Mouse (Mus musculus) B cell, adult 2 months (primary cell): Measurements from ENCODE around the gene Acvr1b.

Experiments
- DNase-seq, 2 experiments: peaks; one replicate each; pipeline ENCODE4 v3.0.0; 2022

Gene Acvr1b

DNA sequence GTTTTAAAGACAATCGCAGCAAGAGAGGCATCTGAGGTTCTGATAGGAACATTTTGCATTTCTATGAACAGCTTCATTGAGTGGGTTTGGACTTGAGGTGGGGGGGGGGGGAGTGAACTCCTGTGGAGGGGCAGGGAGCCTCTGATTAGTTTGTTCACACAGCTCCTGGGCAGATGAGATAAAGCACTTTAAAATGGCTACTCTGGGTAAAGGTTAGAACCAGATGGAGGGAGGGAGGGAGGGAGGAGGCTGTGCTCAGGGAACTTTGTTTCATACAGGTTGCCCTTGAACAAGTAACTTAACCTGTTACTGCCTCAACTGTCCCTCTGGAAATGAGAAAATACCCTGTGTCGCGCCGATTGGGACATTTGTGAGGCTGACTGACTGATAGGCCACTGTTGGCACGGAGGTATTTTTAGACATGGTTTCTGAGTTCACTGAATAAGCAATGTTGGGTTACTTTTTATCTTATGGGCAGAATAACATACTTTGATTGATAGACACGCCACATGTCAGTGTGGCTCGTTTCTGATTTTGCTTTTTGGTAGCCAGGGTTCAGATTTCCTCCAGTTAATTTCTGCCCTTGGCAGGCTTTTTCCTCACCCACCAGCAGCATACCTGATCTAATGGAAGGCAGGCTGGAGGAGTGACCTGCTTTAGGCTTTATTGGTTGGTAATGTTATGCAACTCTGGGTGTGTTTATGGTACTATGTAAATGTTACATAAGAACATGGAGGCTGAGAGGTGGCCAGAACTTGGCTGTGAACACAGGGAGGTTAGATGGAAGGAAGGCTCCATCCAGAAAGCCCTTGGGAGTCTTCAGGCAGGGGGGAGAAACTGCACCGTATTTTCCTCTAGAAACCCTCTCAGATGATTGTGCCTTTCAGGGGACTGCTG, 3.2 kb downstream of the Acvr1b start:
- no peak for DNase-seq

GRCm38 (mm10) chr15:101180363-101181105, 6.7 kb downstream of the Acvr1b start:
- no peak for DNase-seq

- no peak for DNase-seq
These were observed 7.2 kb downstream of the Acvr1b start for GRCm38 (mm10) chr15:101181106-101181466.

- DNase-seq, result no peak
These were observed 7.6 kb downstream of the Acvr1b start for GRCm38 (mm10) chr15:101181500-101181899.

DNA sequence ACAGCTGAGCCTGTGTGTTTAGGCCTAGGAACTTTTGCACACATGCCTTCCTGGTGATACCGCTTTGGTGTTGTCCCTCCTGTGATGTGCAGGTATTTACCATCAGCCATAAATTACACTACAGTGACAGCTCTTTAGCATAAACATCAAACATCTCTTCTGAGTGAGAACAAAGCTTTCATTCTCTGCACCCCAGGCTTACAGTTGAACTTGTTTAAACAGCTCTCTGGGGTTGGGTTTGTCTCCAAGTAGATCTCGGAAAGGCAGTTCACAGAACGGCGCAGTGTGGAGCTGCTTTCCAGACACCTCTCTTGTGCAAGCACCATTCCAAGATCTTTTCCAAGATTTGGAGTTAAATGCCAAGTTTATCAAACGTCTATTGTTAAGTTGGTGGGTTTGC, 8.8 kb downstream of the Acvr1b start:
- DNase-seq, result no peak

DNA sequence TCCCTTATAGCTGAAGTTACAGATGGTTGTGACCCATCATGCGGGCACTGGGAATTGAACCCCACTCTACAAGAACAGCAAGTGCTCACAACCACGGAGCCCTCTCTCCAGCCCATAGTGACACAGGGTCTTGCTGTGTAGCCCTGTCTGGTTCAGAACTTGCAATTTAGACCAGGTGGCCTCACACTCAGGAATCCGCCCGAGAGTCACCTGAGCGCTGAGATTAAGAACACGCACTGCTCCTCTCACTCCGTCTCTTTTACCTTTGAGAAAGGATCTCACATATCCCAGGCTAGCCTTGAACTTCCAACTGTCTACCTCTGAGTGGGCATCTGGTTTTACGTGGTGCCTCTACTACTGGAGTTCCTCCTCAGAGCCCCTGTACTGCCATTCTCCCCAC, 10.4 kb downstream of the Acvr1b start:
- no peak for DNase-seq

DNA sequence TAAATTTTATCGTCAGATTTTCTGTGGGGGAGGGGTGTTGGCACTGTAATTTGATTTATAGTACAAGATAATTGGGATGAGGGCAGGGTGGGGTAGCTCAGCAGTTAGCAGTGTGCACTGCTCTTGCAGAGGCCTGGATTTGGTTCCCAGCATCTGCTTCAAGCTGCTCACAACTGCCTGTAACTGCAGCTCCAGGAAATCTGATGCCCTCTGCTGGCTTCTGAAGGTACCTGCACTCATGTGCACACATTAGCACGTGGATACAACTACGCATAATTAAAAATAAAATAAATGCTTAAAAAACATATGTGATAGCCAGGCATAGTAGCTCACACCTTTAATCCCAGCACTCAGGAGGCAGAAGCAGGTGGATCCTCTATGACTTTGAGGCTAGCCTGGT, 11.7 kb downstream of the Acvr1b start:
- no peak for DNase-seq

DNA sequence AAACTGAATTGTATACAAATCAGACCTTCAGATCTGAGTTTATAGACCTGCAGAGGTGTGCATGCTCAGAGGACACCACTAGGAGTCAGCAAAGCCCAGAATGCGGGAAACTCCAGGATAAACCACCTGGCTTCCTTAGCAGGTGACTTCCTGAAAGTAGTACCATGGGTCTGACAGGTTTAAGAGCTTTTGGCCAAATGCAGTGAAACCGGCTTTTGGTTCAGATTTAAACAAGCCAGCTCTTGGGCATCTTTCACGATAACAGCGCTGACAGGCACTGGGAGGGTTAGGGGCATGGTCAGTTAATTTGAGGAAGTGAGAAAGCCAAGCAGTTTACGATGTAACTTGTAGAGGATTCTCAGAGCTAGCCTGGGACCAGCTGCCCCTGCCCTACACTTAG, 14.0 kb downstream of the Acvr1b start:
- peak; percentile 57 to 61 for DNase-seq

DNA sequence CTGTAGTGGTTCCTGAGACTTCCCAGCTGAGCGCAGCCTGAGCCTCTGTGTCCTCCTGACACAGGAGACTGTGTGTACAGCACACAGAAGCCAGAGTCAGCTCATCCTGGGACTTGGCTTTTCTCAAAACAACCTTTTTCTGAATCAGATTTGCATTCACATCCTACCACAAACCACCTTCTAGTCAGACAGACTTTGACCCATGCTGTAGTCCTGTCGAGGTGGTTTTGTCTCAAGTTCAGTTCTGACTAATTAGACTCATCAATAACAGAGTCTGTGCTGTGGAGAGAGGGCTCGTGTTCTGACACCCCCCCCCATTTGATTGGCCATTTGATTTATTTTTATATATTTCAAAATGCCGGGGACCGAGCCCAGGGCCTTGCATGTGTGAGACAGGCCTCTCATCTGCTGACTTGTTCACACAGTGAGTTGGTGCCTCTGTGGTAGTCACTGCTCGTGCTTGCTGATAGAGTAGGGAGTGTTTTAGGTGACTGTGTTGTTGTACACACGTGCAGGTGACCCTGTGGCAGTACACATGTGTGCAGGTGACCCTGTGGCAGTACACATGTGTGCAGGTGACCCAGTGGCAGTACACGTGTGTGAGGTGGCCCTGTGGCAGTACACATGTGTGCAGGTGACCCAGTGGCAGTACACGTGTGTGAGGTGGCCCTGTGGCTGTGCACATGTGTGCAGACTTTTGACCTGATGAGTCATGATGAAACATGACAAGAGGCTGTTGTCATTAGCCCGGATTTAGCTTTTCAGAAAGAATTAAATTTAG, 16.3 kb downstream of the Acvr1b start:
- DNase-seq, result peak; percentile 20 to 39

DNA sequence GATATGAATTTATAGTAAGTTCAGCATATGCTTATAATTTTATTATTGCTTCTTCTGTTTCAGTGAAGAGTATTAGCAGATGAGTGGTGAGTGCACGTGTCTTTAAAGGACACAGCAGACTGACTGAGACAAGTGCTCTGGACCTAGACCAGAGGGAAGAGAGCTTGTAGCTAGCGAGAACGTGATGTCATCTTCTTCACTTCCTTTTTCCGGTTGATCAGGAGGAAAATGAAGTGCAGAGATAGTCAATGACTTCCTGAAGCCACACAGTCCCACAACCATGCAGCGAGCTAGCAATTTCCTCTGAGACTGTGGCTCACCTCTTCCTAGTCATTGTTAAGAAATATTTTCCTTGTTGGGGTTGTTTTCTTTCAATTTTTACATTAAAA, 16.9 kb downstream of the Acvr1b start:
- DNase-seq, result peak; percentile 55

DNA sequence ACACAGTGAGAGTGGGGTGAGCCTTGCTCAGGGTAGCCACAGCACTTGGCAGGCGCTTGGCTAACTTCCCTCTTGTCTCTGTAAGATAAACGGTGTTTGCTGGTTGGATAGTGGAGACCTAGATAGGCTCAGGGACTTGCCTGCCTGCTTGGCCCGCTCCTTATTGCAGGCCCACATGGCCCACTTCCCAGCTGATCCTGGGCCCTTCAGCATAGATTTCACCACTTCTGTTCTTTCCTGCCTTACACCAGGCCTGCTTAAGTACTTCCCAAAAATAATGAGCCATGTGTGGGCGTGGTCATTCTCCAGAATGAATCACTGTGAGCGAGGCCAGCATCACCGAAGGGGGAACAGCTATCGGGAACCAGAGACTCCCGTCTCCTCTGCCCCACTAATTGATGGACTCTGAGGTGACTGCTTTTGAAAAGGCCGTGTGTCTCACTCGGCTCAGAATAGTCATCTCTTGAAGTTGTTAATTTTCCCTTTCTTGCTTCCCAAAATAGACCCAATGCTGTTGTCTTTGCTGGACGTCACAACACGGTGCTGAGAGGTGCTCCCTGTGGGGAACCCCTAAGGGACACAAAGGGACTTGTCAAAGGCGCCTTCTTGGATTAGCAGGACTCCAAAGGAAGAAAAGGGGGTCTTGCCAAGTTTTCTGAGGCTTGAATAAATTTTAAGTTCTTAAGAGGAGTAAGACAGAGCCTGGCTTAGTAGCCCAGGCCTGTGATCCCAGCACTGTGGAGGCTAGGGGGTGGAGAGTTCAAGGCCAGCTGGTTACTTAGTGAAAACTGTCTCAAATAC, 17.8 kb downstream of the Acvr1b start:
- no peak for DNase-seq

DNA sequence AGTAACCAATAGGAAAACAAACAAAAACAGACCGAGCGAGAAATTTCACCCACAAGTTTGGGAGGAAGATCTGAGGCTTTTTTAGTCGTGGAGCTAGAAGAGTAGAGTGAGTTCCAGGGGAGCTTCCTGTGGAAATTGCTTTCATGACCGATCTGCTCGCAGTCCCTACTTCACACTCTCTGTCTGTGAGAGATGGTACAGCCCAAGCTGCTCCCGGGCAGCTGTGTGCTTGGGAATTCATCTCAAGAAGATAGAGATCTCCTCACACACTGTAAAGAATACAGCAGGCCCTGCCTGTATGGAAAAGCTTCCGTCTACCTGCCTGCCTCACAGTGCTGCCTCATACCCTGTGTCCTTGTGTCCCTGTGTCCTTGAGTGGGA, 18.4 kb downstream of the Acvr1b start:
- DNase-seq, result no peak

DNA sequence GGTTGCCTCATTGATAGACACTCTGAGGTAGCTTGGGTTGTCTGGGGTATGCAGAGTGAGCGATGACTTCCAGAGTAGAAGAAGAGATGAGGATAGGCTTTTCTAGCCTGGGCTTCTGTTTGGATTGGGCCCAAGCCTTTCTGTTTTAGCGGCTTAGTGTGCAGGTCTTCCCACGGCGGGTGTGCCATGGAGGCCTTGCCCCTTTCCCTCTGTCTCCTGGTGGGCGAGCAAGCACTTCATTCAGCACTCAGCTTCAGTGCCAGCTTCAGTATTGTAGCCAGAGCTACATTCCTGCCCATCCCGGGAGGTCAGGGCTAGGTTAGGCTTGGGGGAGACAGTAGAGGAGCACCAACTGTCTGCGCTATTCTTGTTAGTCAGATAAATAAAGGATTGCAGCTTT, 18.8 kb downstream of the Acvr1b start:
- DNase-seq, result no peak

DNA sequence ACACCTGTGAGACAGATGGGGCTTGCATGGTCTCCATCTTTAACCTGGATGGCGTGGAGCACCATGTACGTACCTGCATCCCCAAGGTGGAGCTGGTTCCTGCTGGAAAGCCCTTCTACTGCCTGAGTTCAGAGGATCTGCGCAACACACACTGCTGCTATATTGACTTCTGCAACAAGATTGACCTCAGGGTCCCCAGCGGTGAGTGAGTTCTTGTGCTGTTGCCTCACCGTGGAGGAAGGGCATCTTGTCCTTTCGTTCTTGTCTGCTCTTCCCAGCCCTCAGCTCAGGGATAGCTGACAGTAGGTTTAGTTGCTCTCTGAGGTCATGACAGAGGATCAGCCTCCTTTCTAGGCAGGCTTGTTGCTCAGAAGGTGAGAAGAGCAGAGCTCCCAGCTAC, 20.1 kb downstream of the Acvr1b start:
- DNase-seq, result no peak

DNA sequence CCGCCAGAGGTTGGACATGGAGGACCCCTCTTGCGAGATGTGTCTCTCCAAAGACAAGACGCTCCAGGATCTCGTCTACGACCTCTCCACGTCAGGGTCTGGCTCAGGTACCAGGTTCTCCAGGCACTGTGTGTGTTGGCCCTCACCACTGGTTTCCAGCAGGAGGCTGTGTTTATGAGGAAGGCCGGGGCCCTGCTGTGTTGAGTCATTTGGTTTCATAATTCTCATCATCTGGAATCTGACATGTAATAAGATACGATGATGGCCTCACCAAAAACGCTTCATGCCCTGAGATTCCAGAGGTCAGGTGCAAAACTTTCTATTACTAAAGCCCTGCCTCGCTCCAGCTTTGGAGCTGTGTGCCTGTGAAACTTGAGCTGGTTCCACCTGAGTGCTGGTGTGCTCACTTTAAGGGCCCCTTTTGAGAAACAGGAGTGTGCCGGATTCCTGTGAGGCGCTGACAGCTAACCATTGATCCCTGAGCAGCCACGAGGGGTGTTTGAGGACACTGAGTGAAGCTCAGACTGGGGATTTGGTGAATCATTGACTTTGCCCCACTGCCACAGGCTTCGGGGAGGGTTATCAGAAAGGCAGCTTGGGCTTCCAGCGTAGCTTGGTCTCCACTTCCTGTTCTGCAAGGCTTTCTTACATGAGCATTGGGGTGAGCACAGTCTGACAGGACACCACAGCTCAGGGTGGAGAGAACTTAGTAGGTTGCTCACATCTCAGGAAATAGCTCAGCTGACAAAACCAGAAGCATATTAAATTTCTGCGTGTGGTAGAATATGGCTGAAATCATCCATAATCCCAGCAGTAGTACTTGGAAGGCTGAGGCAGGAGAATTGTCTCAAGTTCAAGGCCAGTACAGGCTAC, 21.3 kb downstream of the Acvr1b start:
- no peak for DNase-seq

- no peak for DNase-seq
These were observed 22.4 kb downstream of the Acvr1b start for GRCm38 (mm10) chr15:101196079-101196795.

GRCm38 (mm10) chr15:101196961-101197360, 23.1 kb downstream of the Acvr1b start:
- DNase-seq, result no peak

- DNase-seq, result no peak
These were observed 23.8 kb downstream of the Acvr1b start for GRCm38 (mm10) chr15:101197497-101198179.

- peak; percentile 81 to 83 for DNase-seq
These were observed 24.4 kb downstream of the Acvr1b start for GRCm38 (mm10) chr15:101198218-101198617.

DNA sequence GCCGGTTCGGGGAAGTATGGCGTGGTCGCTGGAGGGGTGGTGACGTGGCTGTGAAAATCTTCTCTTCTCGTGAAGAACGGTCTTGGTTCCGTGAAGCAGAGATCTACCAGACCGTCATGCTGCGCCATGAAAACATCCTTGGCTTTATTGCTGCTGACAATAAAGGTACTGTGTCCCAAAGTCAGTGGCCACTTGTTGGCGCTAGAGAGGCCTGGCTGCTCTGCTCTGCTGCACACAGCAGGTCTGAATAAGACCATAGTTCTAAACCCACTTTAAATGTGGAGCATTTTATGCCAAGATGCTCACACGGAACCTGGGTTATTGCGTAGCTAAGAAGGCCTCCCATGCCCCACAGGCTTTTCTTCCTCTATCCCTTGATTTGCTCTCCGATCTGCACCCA, 25.0 kb downstream of the Acvr1b start:
- peak; percentile 40 to 45 for DNase-seq
